Mouse (Mus musculus) limb, embryonic 10.5 days (tissue): ENCODE measurements around the gene Bcr. TPM values are rescaled to one million over a fixed set of nuclear protein-coding genes. Genes with fewer than 3 reads are reported as not detected.
A peak's percentile ranks its signal among the peaks of the same experiment; 100 is the strongest.

Source experiments
- DNase-seq: peaks from one replicate; pipeline ENCODE4 v3.0.0-alpha.2; 2017; ENCODE audit warnings: low spot score
- H3K27ac ChIP-seq: fragments of 300-500 bp; sonication (generic); 2 replicates; pipeline ENCODE4 v1.5.1; 2016; ENCODE audit warnings: mild to moderate bottlenecking
- H3K27me3 ChIP-seq: fragments of 300-500 bp; sonication (generic); 2 replicates; pipeline ENCODE4 v1.6.1; 2016; ENCODE audit warnings: low read depth, mild to moderate bottlenecking; ENCODE audit not compliant: poor library complexity, severe bottlenecking
- H3K36me3 ChIP-seq: fragments of 300-500 bp; sonication (generic); 2 replicates; pipeline ENCODE4 v1.6.1; 2016; ENCODE audit warnings: mild to moderate bottlenecking, moderate library complexity
- H3K4me1 ChIP-seq: fragments of 300-500 bp; sonication (generic); 2 replicates; pipeline ENCODE4 v1.6.1; 2016
- H3K4me3 ChIP-seq: fragments of 300-500 bp; sonication (generic); 2 replicates; pipeline ENCODE4 v1.5.1; 2016; ENCODE audit warnings: mild to moderate bottlenecking, moderate library complexity
- H3K9me3 ChIP-seq: fragments of 300-500 bp; sonication (generic); replicated peaks from 2 replicates; pipeline ENCODE4 v1.6.1; 2016; ENCODE audit warnings: mild to moderate bottlenecking
- WGBS: fragments of 180-500 bp; shearing (Covaris S2); methylation state at CpG from one replicate; pipeline ENCODE4 v1.1.7; 2016; 5-methylcytosine and 5-hydroxymethylcytosine counted together
- polyA plus RNA-seq: library from polyadenylated mRNA; unstranded; fragments of >200 nt; fragmentation: Nextera tagmentation; extraction: Ambion mirVana; gene quantifications from 2 replicates; pipeline ENCODE4 v1.2.1, GENCODE M21; 2016

Gene Bcr
- polyA plus RNA-seq: 7.0 and 7.6 TPM in 2 replicates

DNA sequence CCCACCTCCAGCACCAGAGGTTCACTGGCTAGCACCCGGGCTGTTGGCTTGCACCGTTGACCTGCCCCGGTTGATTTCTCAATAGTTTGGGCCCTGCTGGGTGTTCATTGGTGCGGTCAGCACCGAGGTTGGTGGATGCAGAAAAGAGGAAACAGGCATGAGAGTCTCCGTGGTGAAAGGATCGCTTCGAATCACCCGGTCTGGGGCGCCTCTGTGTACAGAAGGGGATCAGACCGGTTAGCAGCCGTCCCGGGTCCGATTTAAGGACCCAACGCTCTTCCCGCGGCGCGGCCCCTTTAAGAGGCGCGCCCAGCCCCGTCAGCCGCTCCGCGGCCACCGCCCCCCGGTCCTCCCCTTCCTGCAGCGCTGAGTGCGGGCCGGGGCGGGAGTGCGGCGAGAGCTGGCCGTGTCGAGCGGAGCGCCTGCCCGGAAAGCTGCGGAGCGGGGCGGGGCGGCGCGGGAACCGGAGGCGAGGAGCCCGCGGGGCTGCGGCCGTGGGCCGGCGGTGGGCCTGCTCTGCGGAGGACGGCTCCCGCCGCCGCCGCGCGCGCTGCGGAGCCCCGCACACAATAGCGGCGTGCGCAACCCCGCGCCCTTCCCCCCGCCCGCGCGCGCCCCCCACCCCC is at the start of gene Bcr:
Bcr (plus strand) TSS at position 376 of the 626 bp plus-strand sequence.
- H3K27ac ChIP-seq: peak within 1 kb of the TSS; percentile 91

DNA sequence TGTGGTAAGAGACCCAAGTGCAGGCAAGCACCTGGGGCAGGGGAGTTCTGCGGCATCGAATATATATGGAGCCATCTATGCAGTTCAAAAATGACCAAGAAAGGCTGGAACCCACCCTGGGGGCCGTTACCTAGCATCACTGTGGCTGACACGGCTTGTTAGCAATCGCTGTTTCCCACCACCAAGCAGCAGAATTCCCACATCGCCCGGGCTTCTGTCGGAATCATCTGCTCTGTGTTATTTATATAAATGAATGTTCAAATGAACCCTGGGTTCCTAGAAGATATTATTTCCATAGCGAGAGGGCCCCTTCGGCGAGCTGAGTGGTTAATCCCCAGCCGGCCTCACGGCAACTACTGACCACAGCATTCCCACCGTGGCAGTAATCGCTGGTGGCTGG is 49.7 kb upstream of the Bcr start:
- no peak for DNase-seq
- peaks cover 14% of the 10 kb centered on the region for H3K4me1 ChIP-seq
- H3K36me3 ChIP-seq: no peaks in the 10 kb centered on the region
- no peaks in the 10 kb centered on the region for H3K27me3 ChIP-seq
- no peaks in the 10 kb centered on the region for H3K9me3 ChIP-seq
- H3K4me3 ChIP-seq: no peak overlapping the region
- H3K27ac ChIP-seq: no peak overlapping the region
- 93% methylated on average over 15 of the region's 15 CpGs for WGBS

More for the DNA sequence above, at the start of gene Bcr:
- Histone ChIP-seq H3K4me1 (peaks cover 62% of the 10 kb centered on the region), H3K27me3 (peaks cover 7% of the 10 kb centered on the region; the same call in 1 of the 2 replicates), H3K36me3 (peaks cover 13% of the 10 kb centered on the region), H3K9me3 (no peaks in the 10 kb centered on the region), H3K4me3 (peak within 1 kb of the TSS; percentile 91)
- WGBS: 1% methylated on average over 48 of the region's 73 CpGs
- peak; percentile 87 for DNase-seq

DNA sequence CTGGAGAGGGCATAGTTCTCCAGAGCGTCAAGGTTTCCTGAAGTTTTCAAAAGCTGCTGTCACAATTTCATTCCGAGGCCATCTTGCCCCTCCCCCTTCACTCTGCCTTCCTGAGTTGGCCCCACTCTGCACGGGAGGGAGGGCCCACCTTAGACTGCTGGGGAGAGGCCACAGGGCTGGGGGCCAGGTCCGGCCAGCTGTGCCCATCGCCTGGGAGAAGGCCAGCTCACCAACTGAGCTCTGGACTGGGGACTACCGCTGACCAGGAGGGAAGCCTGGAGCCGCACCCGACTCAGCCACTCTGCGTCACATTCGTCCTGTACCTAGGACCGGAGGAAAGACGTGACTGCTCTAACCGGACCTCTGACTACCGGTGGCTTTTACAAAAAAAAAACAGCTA is 44.9 kb upstream of the Bcr start:
- no peaks in the 10 kb centered on the region for H3K36me3 ChIP-seq
- H3K27ac ChIP-seq: no peak overlapping the region; the same call in 1 of the 2 replicates
- H3K4me3 ChIP-seq: no peak overlapping the region
- no peaks in the 10 kb centered on the region for H3K27me3 ChIP-seq
- no peak for DNase-seq
- WGBS: 77% methylated on average over 14 of the region's 14 CpGs
- no peaks in the 10 kb centered on the region for H3K9me3 ChIP-seq
- H3K4me1 ChIP-seq: peaks cover 7% of the 10 kb centered on the region

DNA sequence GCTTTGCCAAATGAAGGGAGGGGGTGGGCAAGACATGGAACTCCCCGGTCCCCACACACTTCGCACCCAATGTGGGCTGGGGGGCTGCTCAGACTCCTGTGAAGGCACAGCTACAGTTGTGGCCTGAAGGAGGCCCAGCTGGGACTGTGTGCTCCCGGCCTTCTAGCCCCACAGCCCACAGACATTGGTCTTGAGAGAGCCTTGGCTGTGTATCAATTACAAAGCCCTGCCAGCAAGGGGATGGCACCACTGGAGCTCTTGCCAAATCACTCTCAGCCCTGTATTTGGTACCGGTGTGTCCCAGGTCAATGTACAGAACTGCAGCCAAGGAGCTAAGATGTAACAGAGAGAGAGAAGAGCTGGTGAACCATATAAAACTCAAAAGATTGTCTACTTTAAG is 43.9 kb upstream of the Bcr start:
- 92% methylated on average over 4 of the region's 4 CpGs for WGBS
- H3K27me3 ChIP-seq: no peaks in the 10 kb centered on the region
- no peaks in the 10 kb centered on the region for H3K36me3 ChIP-seq
- peaks cover 7% of the 10 kb centered on the region for H3K4me1 ChIP-seq
- no peak overlapping the region for H3K4me3 ChIP-seq
- H3K9me3 ChIP-seq: no peaks in the 10 kb centered on the region
- H3K27ac ChIP-seq: no peak overlapping the region
- DNase-seq: no peak

DNA sequence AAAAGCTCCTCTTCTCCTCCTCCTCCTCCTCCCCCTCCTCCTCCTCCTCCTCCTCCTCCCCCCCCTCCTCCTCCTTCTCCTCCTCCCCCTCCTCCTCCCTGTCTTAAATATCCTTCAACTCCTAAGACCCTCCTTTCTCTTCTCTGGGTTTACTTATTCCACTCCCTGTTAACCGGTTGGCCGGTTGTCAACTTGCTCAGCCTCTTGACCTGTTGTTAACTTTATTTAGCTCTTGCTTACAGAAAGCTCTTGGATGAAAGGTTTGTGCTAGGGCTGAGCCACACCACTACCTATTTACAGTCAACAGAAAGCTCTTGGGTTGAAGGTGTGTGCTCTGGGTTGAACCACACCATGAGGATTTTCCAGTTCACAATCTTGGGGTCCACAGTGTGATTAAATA is 40.1 kb upstream of the Bcr start:
- no peaks in the 10 kb centered on the region for H3K27me3 ChIP-seq
- no peaks in the 10 kb centered on the region for H3K36me3 ChIP-seq
- H3K4me3 ChIP-seq: no peak overlapping the region
- WGBS: 53% methylated on average over 2 of the region's 2 CpGs
- no peak for DNase-seq
- peaks cover 3% of the 10 kb centered on the region for H3K4me1 ChIP-seq
- H3K9me3 ChIP-seq: no peaks in the 10 kb centered on the region
- H3K27ac ChIP-seq: no peak overlapping the region

- Histone ChIP-seq H3K27ac (no peak overlapping the region), H3K36me3 (no peaks in the 10 kb centered on the region), H3K4me3 (no peak overlapping the region), H3K9me3 (no peaks in the 10 kb centered on the region), H3K27me3 (no peaks in the 10 kb centered on the region), H3K4me1 (no peaks in the 10 kb centered on the region)
- peak; percentile 81 for DNase-seq
- WGBS: 16% methylated on average over 6 of the region's 6 CpGs
Observed at GRCm38 (mm10) chr10:75021138-75021537, 39.3 kb upstream of the Bcr start.

DNA sequence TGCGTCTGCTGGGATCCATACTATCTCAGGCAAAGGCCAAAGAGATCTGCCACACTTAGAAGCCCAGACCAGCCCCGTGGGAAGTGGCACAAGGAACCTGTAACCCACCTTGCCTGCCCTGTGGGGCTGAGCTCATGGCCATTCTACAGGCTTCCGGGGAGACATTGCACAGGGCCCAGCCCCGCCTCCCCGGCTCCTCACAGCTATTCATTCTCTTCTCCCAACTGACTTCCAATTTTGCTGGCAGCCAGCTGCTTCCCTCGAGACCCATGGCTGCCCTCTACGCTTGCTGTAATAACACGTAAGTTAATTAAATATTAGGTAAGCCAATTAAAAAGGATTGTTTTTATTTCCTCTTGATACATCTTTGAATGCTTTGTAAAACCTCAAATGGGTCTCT is 33.9 kb upstream of the Bcr start:
- Histone ChIP-seq H3K4me3 (no peak overlapping the region), H3K27ac (no peak overlapping the region), H3K9me3 (no peaks in the 10 kb centered on the region), H3K27me3 (no peaks in the 10 kb centered on the region), H3K4me1 (no peaks in the 10 kb centered on the region), H3K36me3 (no peaks in the 10 kb centered on the region)
- 73% methylated on average over 8 of the region's 8 CpGs for WGBS
- DNase-seq: no peak

GRCm38 (mm10) chr10:75028743-75029142 is 31.6 kb upstream of the Bcr start:
- peaks cover 14% of the 10 kb centered on the region for H3K4me1 ChIP-seq
- WGBS: 86% methylated on average over 8 of the region's 8 CpGs
- no peaks in the 10 kb centered on the region for H3K9me3 ChIP-seq
- no peaks in the 10 kb centered on the region for H3K27me3 ChIP-seq
- H3K4me3 ChIP-seq: no peak overlapping the region
- H3K36me3 ChIP-seq: no peaks in the 10 kb centered on the region
- H3K27ac ChIP-seq: no peak overlapping the region
- no peak for DNase-seq

DNA sequence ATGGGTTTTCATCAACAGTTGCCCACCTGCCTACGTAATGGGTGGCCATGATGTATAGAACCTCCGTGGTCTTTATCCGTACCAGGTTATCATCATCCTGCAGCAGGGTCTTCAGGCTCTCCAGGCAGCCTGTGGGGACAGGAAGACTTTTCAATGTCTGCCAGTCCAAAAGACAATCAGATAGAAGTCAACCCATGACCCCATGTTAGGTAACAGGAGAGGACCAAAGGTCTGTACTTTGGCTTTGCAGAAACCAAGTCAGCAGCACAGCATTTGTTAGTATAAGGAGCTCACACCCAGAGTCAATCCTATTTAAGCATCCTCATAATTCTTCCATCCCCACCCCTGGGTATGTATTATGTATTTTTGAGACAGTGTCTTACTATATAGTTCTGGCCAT is 30.7 kb upstream of the Bcr start:
- H3K27ac ChIP-seq: no peak overlapping the region
- H3K36me3 ChIP-seq: no peaks in the 10 kb centered on the region
- H3K4me1 ChIP-seq: peaks cover 14% of the 10 kb centered on the region
- WGBS: 90% methylated on average over 3 of the region's 3 CpGs
- H3K4me3 ChIP-seq: no peak overlapping the region
- no peaks in the 10 kb centered on the region for H3K27me3 ChIP-seq
- H3K9me3 ChIP-seq: no peaks in the 10 kb centered on the region
- no peak for DNase-seq

- Histone ChIP-seq H3K9me3 (no peaks in the 10 kb centered on the region), H3K27ac (no peak overlapping the region), H3K4me3 (no peak overlapping the region), H3K36me3 (no peaks in the 10 kb centered on the region), H3K27me3 (no peaks in the 10 kb centered on the region), H3K4me1 (peaks cover 15% of the 10 kb centered on the region)
- DNase-seq: no peak
- 84% methylated on average over 3 of the region's 3 CpGs for WGBS
Observed at GRCm38 (mm10) chr10:75030234-75030633, 30.2 kb upstream of the Bcr start.

DNA sequence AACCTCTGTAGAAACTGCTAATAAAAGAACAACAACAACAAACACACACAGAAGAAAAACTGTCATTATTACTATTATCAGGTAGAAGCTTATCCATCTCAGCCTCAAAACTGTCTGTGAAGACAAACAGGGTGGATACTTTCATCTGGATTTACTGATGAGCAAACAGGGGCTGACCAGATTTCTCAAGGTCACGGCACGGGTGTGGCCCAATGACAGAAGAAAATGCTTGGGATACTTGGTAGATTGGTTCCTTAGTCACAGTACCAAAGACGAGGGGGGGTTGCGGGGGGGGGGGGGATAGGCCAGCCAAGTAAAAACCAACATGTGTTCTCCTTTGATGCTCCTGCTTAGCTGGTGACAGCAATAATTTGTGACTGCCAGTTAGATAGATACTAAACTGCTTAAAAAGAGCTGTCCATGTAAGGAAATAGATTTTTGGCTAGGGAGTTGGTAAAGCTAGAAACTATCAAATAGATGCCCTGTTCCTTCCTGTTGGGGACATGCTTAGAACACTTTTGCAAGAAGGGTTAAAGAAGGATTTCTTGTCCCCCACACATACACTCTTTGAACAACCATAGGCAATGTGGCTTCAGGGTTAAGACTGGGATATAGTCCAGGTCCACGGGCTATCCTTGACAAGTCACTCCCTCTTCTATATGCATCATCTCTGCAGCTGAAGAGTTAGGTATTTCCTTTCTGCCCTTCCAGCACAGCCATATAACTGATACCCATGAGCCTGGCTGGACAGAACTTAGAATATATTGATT is 28.9 kb upstream of the Bcr start:
- Histone ChIP-seq H3K27ac (no peak overlapping the region), H3K27me3 (no peaks in the 10 kb centered on the region), H3K36me3 (no peaks in the 10 kb centered on the region), H3K4me1 (peaks cover 28% of the 10 kb centered on the region), H3K4me3 (no peak overlapping the region), H3K9me3 (no peaks in the 10 kb centered on the region)
- 78% methylated on average over 5 of the region's 5 CpGs for WGBS
- DNase-seq: no peak

DNA sequence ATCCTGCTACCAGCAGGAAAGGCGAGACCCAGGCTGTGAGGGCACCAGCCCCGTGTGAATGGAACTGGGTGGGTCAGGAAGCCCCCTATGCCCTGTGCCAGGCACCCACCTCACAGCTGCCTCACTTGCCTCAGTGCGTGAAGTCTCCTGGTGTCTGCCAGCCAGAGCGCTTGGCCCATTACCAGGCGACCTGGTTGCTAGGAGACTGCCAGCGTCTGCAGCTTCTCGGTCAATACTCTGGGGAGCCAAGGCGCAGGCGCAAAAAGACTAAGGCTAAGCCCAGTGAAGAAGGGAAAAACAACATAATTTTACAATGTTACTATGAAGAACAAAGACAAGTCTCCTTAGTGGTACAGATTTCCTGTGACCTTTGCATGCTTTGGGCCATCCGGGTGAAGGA is 28.0 kb upstream of the Bcr start, which contains the start of gene Rsph14:
Rsph14 (minus strand) TSS at position 192 of the 400 bp plus-strand sequence.
- Histone ChIP-seq H3K36me3 (no peaks in the 10 kb centered on the region), H3K27me3 (no peaks in the 10 kb centered on the region), H3K4me1 (peaks cover 35% of the 10 kb centered on the region), H3K9me3 (no peaks in the 10 kb centered on the region), H3K4me3 (no peak within 1 kb of the TSS), H3K27ac (no peak within 1 kb of the TSS)
- 40% methylated on average over 10 of the region's 10 CpGs for WGBS
- peak; percentile 51 for DNase-seq

- Histone ChIP-seq H3K4me1 (peaks cover 42% of the 10 kb centered on the region), H3K9me3 (no peaks in the 10 kb centered on the region), H3K27ac (peak within 1 kb of the TSS; percentile 88), H3K27me3 (no peaks in the 10 kb centered on the region), H3K4me3 (peak within 1 kb of the TSS; percentile 59), H3K36me3 (no peaks in the 10 kb centered on the region)
- under 1% methylated on average over 36 of the region's 36 CpGs for WGBS
- DNase-seq: peak; percentile 96
Observed at GRCm38 (mm10) chr10:75036883-75037379, 23.5 kb upstream of the Bcr start, which contains the start of gene Rab36. TSS of gene Rab36 (plus strand) at chr10:75037058.
